Mouse (Mus musculus) embryonic facial prominence, embryonic 14.5 days (tissue): Measurements from ENCODE around the gene Qprt. TPM values are rescaled to one million over a fixed set of nuclear protein-coding genes. Genes with fewer than 3 reads are reported as not detected.
A peak's percentile ranks its signal among the peaks of the same experiment; 100 is the strongest.

Experiments
- ATAC-seq: fragments of 200-750 bp; cut with Nextera tagmentation; 2 replicates; pipeline ENCODE4 v1.8.0; 2017; ENCODE audit warnings: low read depth, moderate number of reproducible peaks, moderate TSS enrichment
- DNase-seq: peaks from one replicate; pipeline ENCODE4 v3.0.0-alpha.2; 2015; ENCODE audit warnings: low spot score
- H3K27ac ChIP-seq: fragments of 300-500 bp; sonication (generic); replicated peaks from 2 replicates; pipeline ENCODE4 v1.5.1; 2014; ENCODE audit warnings: low read depth, mild to moderate bottlenecking, low read length, moderate library complexity
- H3K27me3 ChIP-seq: fragments of 300-500 bp; sonication (generic); replicated peaks from 2 replicates; pipeline ENCODE4 v1.6.1; 2014; ENCODE audit warnings: low read length; ENCODE audit not compliant: control insufficient read depth, insufficient read depth
- H3K36me3 ChIP-seq: fragments of 300-500 bp; sonication (generic); 2 replicates; pipeline ENCODE4 v1.6.1; 2014; ENCODE audit warnings: low read length, mixed read lengths; ENCODE audit not compliant: control insufficient read depth, insufficient read depth
- H3K4me1 ChIP-seq: fragments of 300-500 bp; sonication (generic); 2 replicates; pipeline ENCODE4 v1.6.1; 2014; ENCODE audit warnings: antibody characterized with exemption, low read length; ENCODE audit not compliant: control insufficient read depth, insufficient read depth
- H3K4me2 ChIP-seq: fragments of 300-500 bp; sonication (generic); 2 replicates; pipeline ENCODE4 v1.6.1; 2014; ENCODE audit warnings: low read depth, mild to moderate bottlenecking, low read length, moderate library complexity, mixed read lengths
- H3K4me3 ChIP-seq: fragments of 300-500 bp; sonication (generic); 2 replicates; pipeline ENCODE4 v1.5.1; 2014; ENCODE audit warnings: low read depth, mild to moderate bottlenecking, low read length
- H3K9ac ChIP-seq: fragments of 300-500 bp; sonication (generic); 2 replicates; pipeline ENCODE4 v1.6.1; 2014; ENCODE audit warnings: low read depth, mild to moderate bottlenecking, low read length, moderate library complexity, mixed read lengths
- H3K9me3 ChIP-seq: fragments of 300-500 bp; sonication (generic); 2 replicates; pipeline ENCODE4 v1.6.1; 2016; ENCODE audit warnings: low read length; ENCODE audit not compliant: control insufficient read depth
- WGBS: fragments of 180-500 bp; shearing (Covaris S2); extraction: QIAGEN DNeasy Blood & Tissue Kit; methylation state at CpG from one replicate; pipeline ENCODE4 v1.1.7; 2014; 5-methylcytosine and 5-hydroxymethylcytosine counted together
- polyA plus RNA-seq: library from polyadenylated mRNA; unstranded; fragments of >200 nt; fragmentation: Nextera tagmentation; extraction: Ambion mirVana; gene quantifications from 2 replicates; pipeline ENCODE4 v1.2.1, GENCODE M21; 2014

Gene Qprt
- polyA plus RNA-seq = 4.8 and 6.8 TPM in 2 replicates

- ATAC-seq (no peak), DNase-seq (no peak)
- no peaks in the 10 kb centered on the region for H3K36me3 ChIP-seq
- no peak within 1 kb of the TSS for H3K27ac ChIP-seq
- H3K4me1 ChIP-seq = peaks cover 4% of the 10 kb centered on the region; the same call in 1 of the 2 replicates
- H3K4me2 ChIP-seq = peak within 1 kb of the TSS; percentile 5; the same call in 1 of the 2 replicates
- no peak within 1 kb of the TSS for H3K4me3 ChIP-seq
- peaks cover 9% of the 10 kb centered on the region; the same call in 1 of the 2 replicates for H3K9me3 ChIP-seq
- WGBS = 18% methylated on average over 5 of the region's 7 CpGs
- peaks cover 21% of the 10 kb centered on the region for H3K27me3 ChIP-seq
- peak within 1 kb of the TSS; percentile 35 for H3K9ac ChIP-seq
These were observed at the start of gene Qprt for GRCm38 (mm10) chr7:127121911-127122270. Gene Qprt (minus strand): TSS chr7:127122226.

DNA sequence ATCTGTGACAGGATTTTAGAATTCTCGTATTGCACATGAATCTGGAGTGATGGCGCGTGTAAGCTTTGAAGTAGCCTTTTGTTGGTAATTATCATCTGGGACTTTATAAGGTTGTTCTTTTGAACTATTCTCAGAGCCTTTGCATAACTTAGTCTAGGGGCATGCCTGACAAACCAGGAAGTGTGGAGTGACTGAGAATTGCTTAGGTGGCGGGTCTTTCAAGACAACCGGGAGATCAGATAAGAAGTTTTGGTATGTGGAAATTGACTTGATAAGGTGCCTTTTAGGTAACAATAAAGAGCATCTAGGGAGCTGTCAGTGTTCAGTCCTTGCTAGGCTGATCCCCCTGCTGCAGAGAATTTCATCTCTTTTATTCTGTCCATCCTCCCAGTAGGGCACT lies 44.5 kb upstream of the Qprt start:
- H3K27ac ChIP-seq = no peak overlapping the region
- no peaks in the 10 kb centered on the region for H3K36me3 ChIP-seq
- 87% methylated on average over 5 of the region's 5 CpGs for WGBS
- ATAC-seq (no peak), DNase-seq (no peak)
- no peak overlapping the region for H3K4me3 ChIP-seq
- H3K9ac ChIP-seq = no peak overlapping the region
- H3K27me3 ChIP-seq = no peaks in the 10 kb centered on the region
- H3K4me1 ChIP-seq = no peaks in the 10 kb centered on the region
- no peak overlapping the region for H3K4me2 ChIP-seq
- no peaks in the 10 kb centered on the region for H3K9me3 ChIP-seq

DNA sequence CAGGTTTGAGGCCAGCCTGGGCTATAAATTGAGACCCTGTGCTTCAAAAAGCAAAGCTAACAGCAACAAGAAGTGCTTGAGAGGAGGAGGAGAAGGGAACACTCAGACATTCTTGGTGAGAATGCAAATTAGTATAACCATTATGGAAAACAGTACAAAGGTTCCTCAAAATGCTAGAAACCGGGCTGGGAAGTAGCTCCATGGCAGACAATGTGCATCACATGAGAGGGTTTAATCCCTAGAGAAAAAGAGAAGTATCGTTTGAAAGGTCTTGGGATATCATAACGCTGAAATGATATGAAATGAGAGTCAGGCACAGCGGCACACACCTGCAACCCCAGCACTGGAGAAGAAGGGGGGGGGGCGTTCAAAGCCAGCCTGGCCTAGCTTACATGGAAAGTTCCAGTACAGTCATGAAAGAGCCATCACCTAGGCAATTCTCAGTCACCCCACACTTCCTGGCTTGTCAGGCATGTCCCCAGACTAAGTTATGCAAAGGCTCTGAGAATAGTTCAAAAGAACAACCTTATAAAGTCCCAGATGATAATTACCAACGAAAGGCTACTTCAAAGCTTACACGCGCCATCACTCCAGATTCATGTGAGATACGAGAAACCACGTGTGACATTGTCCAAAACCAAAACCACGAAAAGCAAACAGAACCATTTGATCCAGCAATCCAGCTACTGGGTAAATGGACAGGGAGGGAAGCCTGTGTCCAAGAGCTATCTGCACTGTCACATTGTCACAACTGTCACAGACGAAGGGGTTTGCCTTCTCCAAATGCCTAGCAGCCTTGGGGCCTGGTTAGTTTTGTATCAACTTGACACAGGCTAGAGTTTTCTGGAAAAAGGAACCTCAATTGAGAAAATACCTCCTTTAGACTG lies 43.8 kb upstream of the Qprt start:
- Histone ChIP-seq H3K36me3 (no peaks in the 10 kb centered on the region), H3K9ac (no peak overlapping the region), H3K27me3 (no peaks in the 10 kb centered on the region), H3K4me1 (no peaks in the 10 kb centered on the region), H3K9me3 (no peaks in the 10 kb centered on the region), H3K4me3 (no peak overlapping the region), H3K4me2 (no peak overlapping the region), H3K27ac (no peak overlapping the region)
- DNase-seq = no peak
- ATAC-seq = no peak
- 84% methylated on average over 12 of the region's 12 CpGs for WGBS

DNA sequence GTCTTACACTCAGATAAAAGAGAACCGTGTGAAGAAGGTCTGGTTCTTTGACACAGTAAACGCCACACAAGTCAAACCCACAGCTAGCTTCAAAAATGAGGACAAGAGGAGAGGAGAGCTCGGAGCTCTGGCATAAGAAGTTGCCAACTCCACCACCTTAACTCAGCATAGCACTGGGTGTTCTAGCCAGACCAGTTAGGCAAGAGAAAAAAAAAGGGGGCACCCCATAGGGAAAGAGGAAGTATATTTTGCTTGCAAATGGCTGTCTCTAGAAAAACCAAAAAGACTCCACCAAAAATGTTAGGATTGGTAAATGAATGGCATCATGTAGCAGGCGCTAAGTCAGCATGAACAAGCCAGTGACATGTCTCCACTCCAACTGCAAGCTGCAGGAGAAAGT lies 42.0 kb upstream of the Qprt start:
- Histone ChIP-seq H3K9me3 (no peaks in the 10 kb centered on the region), H3K27ac (no peak overlapping the region), H3K9ac (no peak overlapping the region), H3K4me2 (no peak overlapping the region), H3K4me3 (no peak overlapping the region), H3K27me3 (no peaks in the 10 kb centered on the region), H3K36me3 (no peaks in the 10 kb centered on the region), H3K4me1 (no peaks in the 10 kb centered on the region)
- 91% methylated on average over 4 of the region's 4 CpGs for WGBS
- no peak for DNase-seq
- no peak for ATAC-seq

DNA sequence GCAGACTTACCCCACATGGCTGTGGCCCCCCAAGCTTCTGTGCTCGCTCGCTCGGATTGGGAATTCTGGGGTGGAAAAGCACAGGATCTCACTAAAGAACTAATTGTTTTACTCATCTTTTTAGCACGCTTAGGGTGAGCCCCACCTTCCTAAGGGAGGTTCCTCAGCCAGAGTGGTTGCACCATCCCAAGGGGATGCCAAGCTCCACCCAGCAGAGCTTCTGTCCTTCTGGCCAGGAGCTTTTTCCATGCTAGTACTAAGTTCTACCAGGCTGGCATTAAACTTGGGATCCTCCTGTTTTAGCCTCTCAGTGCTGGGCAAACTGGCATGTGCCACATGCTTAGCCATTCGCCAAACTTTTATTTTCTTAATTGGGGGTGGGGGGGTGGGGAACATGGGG lies 40.5 kb upstream of the Qprt start:
- no peak overlapping the region for H3K4me2 ChIP-seq
- DNase-seq (no peak), ATAC-seq (no peak)
- no peaks in the 10 kb centered on the region for H3K4me1 ChIP-seq
- H3K9ac ChIP-seq = no peak overlapping the region
- no peak overlapping the region for H3K27ac ChIP-seq
- no peaks in the 10 kb centered on the region for H3K9me3 ChIP-seq
- H3K27me3 ChIP-seq = no peaks in the 10 kb centered on the region
- 78% methylated on average over 5 of the region's 5 CpGs for WGBS
- H3K36me3 ChIP-seq = no peaks in the 10 kb centered on the region
- H3K4me3 ChIP-seq = no peak overlapping the region

- ATAC-seq (no peak), DNase-seq (no peak)
These were observed 35.5 kb upstream of the Qprt start for GRCm38 (mm10) chr7:127157548-127157947.

GRCm38 (mm10) chr7:127153477-127153876 lies 31.5 kb upstream of the Qprt start:
- H3K27me3 ChIP-seq = no peaks in the 10 kb centered on the region; the same call in 1 of the 2 replicates
- WGBS = 82% methylated on average over 3 of the region's 3 CpGs

More at GRCm38 (mm10) chr7:127157548-127157947, 35.5 kb upstream of the Qprt start:
- H3K9me3 ChIP-seq = no peaks in the 10 kb centered on the region
- no peaks in the 10 kb centered on the region for H3K4me1 ChIP-seq
- no peaks in the 10 kb centered on the region for H3K36me3 ChIP-seq
- H3K27ac ChIP-seq = no peak overlapping the region
- no peak overlapping the region for H3K9ac ChIP-seq
- no peak overlapping the region for H3K4me3 ChIP-seq
- WGBS = 87% methylated on average over 4 of the region's 4 CpGs
- H3K27me3 ChIP-seq = no peaks in the 10 kb centered on the region
- H3K4me2 ChIP-seq = no peak overlapping the region

GRCm38 (mm10) chr7:127152464-127152863 lies 30.4 kb upstream of the Qprt start:
- 86% methylated on average over 6 of the region's 6 CpGs for WGBS
- no peak overlapping the region for H3K4me2 ChIP-seq

More at GRCm38 (mm10) chr7:127153477-127153876, 31.5 kb upstream of the Qprt start:
- Histone ChIP-seq H3K4me2 (no peak overlapping the region), H3K4me1 (no peaks in the 10 kb centered on the region), H3K27ac (no peak overlapping the region), H3K36me3 (no peaks in the 10 kb centered on the region), H3K9ac (no peak overlapping the region), H3K4me3 (no peak overlapping the region), H3K9me3 (no peaks in the 10 kb centered on the region)
- DNase-seq = no peak
- ATAC-seq = no peak

GRCm38 (mm10) chr7:127147901-127148300 lies 25.9 kb upstream of the Qprt start:
- H3K9ac ChIP-seq = no peak overlapping the region
- no peaks in the 10 kb centered on the region for H3K36me3 ChIP-seq
- DNase-seq (no peak), ATAC-seq (no peak)
- H3K4me1 ChIP-seq = no peaks in the 10 kb centered on the region
- no peak overlapping the region for H3K4me3 ChIP-seq
- no peaks in the 10 kb centered on the region; the same call in 1 of the 2 replicates for H3K27me3 ChIP-seq
- H3K9me3 ChIP-seq = no peaks in the 10 kb centered on the region
- 80% methylated on average over 3 of the region's 3 CpGs for WGBS
- no peak overlapping the region for H3K4me2 ChIP-seq
- H3K27ac ChIP-seq = no peak overlapping the region

More at GRCm38 (mm10) chr7:127152464-127152863, 30.4 kb upstream of the Qprt start:
- H3K9ac ChIP-seq = no peak overlapping the region
- no peaks in the 10 kb centered on the region for H3K9me3 ChIP-seq
- H3K4me1 ChIP-seq = no peaks in the 10 kb centered on the region
- H3K4me3 ChIP-seq = no peak overlapping the region
- H3K27me3 ChIP-seq = no peaks in the 10 kb centered on the region; the same call in 1 of the 2 replicates
- no peak for DNase-seq
- no peak overlapping the region for H3K27ac ChIP-seq
- no peaks in the 10 kb centered on the region for H3K36me3 ChIP-seq
- no peak for ATAC-seq
